In the genomic region with DNA sequence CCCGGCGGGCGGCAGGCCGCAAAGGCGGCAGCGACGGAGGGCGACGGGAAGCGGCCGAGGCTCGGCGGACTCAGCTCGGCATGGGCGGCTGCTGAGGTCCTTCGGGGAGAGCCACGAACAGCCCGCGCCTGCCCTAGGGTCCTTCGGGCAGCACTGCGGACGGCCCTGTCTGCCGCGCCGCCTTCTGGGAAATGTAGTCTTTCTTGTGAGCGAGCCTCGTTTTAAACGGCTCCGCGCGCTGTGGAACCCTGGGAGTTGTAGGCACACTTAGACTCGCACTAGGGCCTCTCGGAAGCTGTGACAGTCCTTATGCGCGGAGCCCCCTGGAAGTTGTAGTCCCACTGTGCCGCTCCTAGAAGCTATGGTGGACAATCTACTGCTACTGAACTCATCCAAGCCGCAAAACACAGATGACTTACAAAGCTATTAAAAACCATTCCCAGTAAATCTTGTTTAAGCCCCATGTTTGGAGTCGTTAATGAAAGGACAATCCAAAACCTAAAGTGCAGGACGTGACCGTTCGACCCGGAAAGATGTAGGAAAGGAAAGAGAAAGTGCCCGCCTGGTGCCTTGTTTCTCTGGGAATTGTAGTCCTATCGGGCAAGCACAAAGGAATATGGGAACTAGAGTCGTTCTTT, we compare ENCODE assay signal across 8 mouse cellular contexts. TPM values are rescaled to one million over a fixed set of nuclear protein-coding genes. Genes with fewer than 3 reads are reported as not detected.
A peak's percentile ranks its signal among the peaks of the same experiment; 100 is the strongest.
DNase-seq lines count a peak whose midpoint lies in the region; ATAC-seq and TF ChIP-seq lines count a peak whose summit lies in the region.

A gene (minus strand): TSS at position 129 of the 638 bp plus-strand sequence.

- peak; percentile 95 for ATAC-seq in embryonic facial prominence, embryonic 13.5 days (ENCODE audit: insufficient number of reproducible peaks, insufficient read depth, low FRiP score, low TSS enrichment, low read depth)
- peak; percentile 95 for ATAC-seq in limb, embryonic 12.5 days (ENCODE audit: insufficient number of reproducible peaks, insufficient read depth, low FRiP score, low TSS enrichment, low read depth)
- peak; percentile 96 for ATAC-seq in midbrain, embryonic 15.5 days (replicated peaks)

- peak within 1 kb of the TSS; percentile 87 for H3K4me3 ChIP-seq in embryonic facial prominence, embryonic 13.5 days
- H3K4me3 ChIP-seq in kidney, adult 2 months (ENCODE audit: insufficient read depth, low read depth, low read length), result peak within 1 kb of the TSS; percentile 82
- peak within 1 kb of the TSS; percentile 78 for H3K4me3 ChIP-seq in limb, embryonic 12.5 days (replicated peaks)
- peak within 1 kb of the TSS; percentile 83 for H3K4me3 ChIP-seq in midbrain, embryonic 15.5 days
- H3K4me3 ChIP-seq in spleen, adult 2 months (ENCODE audit: extremely low read depth, insufficient read depth, insufficient read length), result peak within 1 kb of the TSS; percentile 86

- peaks cover 24% of the 10 kb centered on the region for H3K4me1 ChIP-seq in embryonic facial prominence, embryonic 13.5 days
- peaks cover 8% of the 10 kb centered on the region; the same call in 1 of the 2 replicates for H3K4me1 ChIP-seq in kidney, adult 2 months (ENCODE audit: control insufficient read depth, insufficient read depth, low read length)
- peaks cover 20% of the 10 kb centered on the region for H3K4me1 ChIP-seq in limb, embryonic 12.5 days (replicated peaks)
- H3K4me1 ChIP-seq in midbrain, embryonic 15.5 days, result peaks cover 31% of the 10 kb centered on the region
- H3K4me1 ChIP-seq in spleen, adult 2 months (ENCODE audit: control insufficient read depth, insufficient read depth, insufficient read length), result peaks cover 20% of the 10 kb centered on the region; the same call in 1 of the 2 replicates

- no peaks in the 10 kb centered on the region for H3K27me3 ChIP-seq in embryonic facial prominence, embryonic 13.5 days
- no peaks in the 10 kb centered on the region for H3K27me3 ChIP-seq in kidney, adult 2 months (replicated peaks; ENCODE audit: control insufficient read depth, insufficient read depth, low read length)
- no peaks in the 10 kb centered on the region for H3K27me3 ChIP-seq in limb, embryonic 12.5 days
- H3K27me3 ChIP-seq in midbrain, embryonic 15.5 days (replicated peaks), result no peaks in the 10 kb centered on the region
- H3K27me3 ChIP-seq in spleen, adult 2 months (ENCODE audit: control insufficient read depth, insufficient read depth, low read length), result no peaks in the 10 kb centered on the region

- peak; percentile 99 for DNase-seq in 3134 (ENCODE audit: extremely low read depth, insufficient read length, low spot score)
- DNase-seq in adrenal gland, postnatal 36 days, result peak; percentile 97
- peak; percentile 99 for DNase-seq in heart, adult 18-20 months
- peak; percentile 99 for DNase-seq in kidney, adult 2 months
- peak; percentile 96 for DNase-seq in spleen, adult 2 months (ENCODE audit: low read depth in 1 of 2, low spot score in 2 of 2)

- H3K27ac ChIP-seq in embryonic facial prominence, embryonic 13.5 days, result peak within 1 kb of the TSS; percentile 55
- H3K27ac ChIP-seq in kidney, adult 2 months (ENCODE audit: insufficient read depth, low read depth, low read length), result peak within 1 kb of the TSS; percentile 97
- H3K27ac ChIP-seq in limb, embryonic 12.5 days, result peak within 1 kb of the TSS; percentile 17; the same call in 1 of the 2 replicates
- H3K27ac ChIP-seq in midbrain, embryonic 15.5 days, result peak within 1 kb of the TSS; percentile 80
- H3K27ac ChIP-seq in spleen, adult 2 months (ENCODE audit: insufficient read depth, low read length), result peak within 1 kb of the TSS; percentile 99

- WGBS in embryonic facial prominence, embryonic 13.5 days, result under 1% methylated on average over 45 of the region's 45 CpGs
- WGBS in kidney, adult 2 months, result under 1% methylated on average over 45 of the region's 45 CpGs
- under 1% methylated on average over 38 of the region's 45 CpGs for whole genome bisulfite sequencing in limb, embryonic 12.5 days
- WGBS in midbrain, embryonic 15.5 days, result under 1% methylated on average over 45 of the region's 45 CpGs
- WGBS in spleen, adult 2 months, result under 1% methylated on average over 45 of the region's 45 CpGs

- peaks cover 20% of the 10 kb centered on the region for H3K36me3 ChIP-seq in embryonic facial prominence, embryonic 13.5 days
- H3K36me3 ChIP-seq in kidney, adult 2 months (ENCODE audit: control insufficient read depth, insufficient read depth, low read length), result no peaks in the 10 kb centered on the region
- peaks cover 27% of the 10 kb centered on the region for H3K36me3 ChIP-seq in limb, embryonic 12.5 days
- H3K36me3 ChIP-seq in midbrain, embryonic 15.5 days (replicated peaks), result peaks cover 6% of the 10 kb centered on the region; the same call in 1 of the 2 replicates
- H3K36me3 ChIP-seq in spleen, adult 2 months (ENCODE audit: control insufficient read depth, insufficient read depth, low read length), result peaks cover 13% of the 10 kb centered on the region

- H3K9ac ChIP-seq in embryonic facial prominence, embryonic 13.5 days, result peak within 1 kb of the TSS; percentile 92
- H3K9ac ChIP-seq in limb, embryonic 12.5 days (replicated peaks), result peak within 1 kb of the TSS; percentile 90
- H3K9ac ChIP-seq in midbrain, embryonic 15.5 days, result peak within 1 kb of the TSS; percentile 71

- no peak for TF ChIP-seq POLR2A in kidney, adult 2 months (IDR thresholded peaks at IDR 0.05; ENCODE audit: low read depth, low read length)
- TF ChIP-seq POLR2A in spleen, adult 2 months (IDR thresholded peaks at IDR 0.05; ENCODE audit: low read depth, low read length), result no peak

- H3K9me3 ChIP-seq in embryonic facial prominence, embryonic 13.5 days, result no peaks in the 10 kb centered on the region
- H3K9me3 ChIP-seq in limb, embryonic 12.5 days, result no peaks in the 10 kb centered on the region
- no peaks in the 10 kb centered on the region for H3K9me3 ChIP-seq in midbrain, embryonic 15.5 days

- TF ChIP-seq CTCF in kidney, adult 2 months (conservative IDR thresholded peaks at IDR 0.05; ENCODE audit: insufficient read depth, insufficient read length, low read depth, low read length), result no peak
- TF ChIP-seq CTCF in spleen, adult 2 months (IDR thresholded peaks at IDR 0.05; ENCODE audit: extremely low read depth, insufficient read depth, insufficient read length, insufficient replicate concordance), result no peak

- peak within 1 kb of the TSS; percentile 99 for H3K4me2 ChIP-seq in embryonic facial prominence, embryonic 13.5 days
- H3K4me2 ChIP-seq in limb, embryonic 12.5 days, result peak within 1 kb of the TSS; percentile 98
- H3K4me2 ChIP-seq in midbrain, embryonic 15.5 days, result peak within 1 kb of the TSS; percentile 84

RNA-seq across cellular contexts. Expression of the gene that starts here (rescaled TPM):
- total RNA-seq in adrenal gland, postnatal 36 days (2021), result 100 to 1,000 TPM; 123 to 125 TPM
- 82.3 and 87.9 TPM in 2 replicates for polyA plus RNA-seq in embryonic facial prominence, embryonic 13.5 days (2015; fragmentation: Nextera tagmentation; extraction: Ambion mirVana)
- 10 to 100 TPM; 61.9 to 64.3 TPM for total RNA-seq in heart, adult 18-20 months (2021)
- 148 and 190 TPM in 2 replicates for polyA plus RNA-seq in kidney, adult 2 months (2012; rRNA removed)
- 84.3 and 86.9 TPM in 2 replicates for polyA plus RNA-seq in limb, embryonic 12.5 days (2016; fragmentation: Nextera tagmentation; extraction: Ambion mirVana)
- 69.7 and 73.8 TPM in 2 replicates for polyA plus RNA-seq in midbrain, embryonic 15.5 days (2015; fragmentation: Nextera tagmentation; extraction: Ambion mirVana)
- 198 and 259 TPM in 2 replicates for polyA plus RNA-seq in spleen, adult 2 months (2012; rRNA removed)

Comparison
In these comparisons a context has a peak if more than half of its experiments do, and no peak if none do; other contexts are left out.
1. Peak in every context shown above with its lines: DNase-seq, ATAC-seq, H3K4me3 ChIP-seq and H3K27ac ChIP-seq.
2. H3K27ac ChIP-seq: peak in every context shown above with its lines; median percentile 99 in spleen, adult 2 months; 97 in kidney, adult 2 months; 80 in midbrain, embryonic 15.5 days; 55 in embryonic facial prominence, embryonic 13.5 days; 17 in limb, embryonic 12.5 days.